Mouse (Mus musculus) intestine, embryonic 14.5 days (tissue): ENCODE measurements around the gene Spata17. TPM values are rescaled to one million over a fixed set of nuclear protein-coding genes. Genes with fewer than 3 reads are reported as not detected.

Experiments used
- ATAC-seq: fragments of 200-750 bp; cut with Nextera tagmentation; replicated peaks from 2 replicates; pipeline ENCODE4 v1.8.0; 2017; ENCODE audit warnings: low read depth, moderate number of reproducible peaks, moderate TSS enrichment, moderate library complexity; ENCODE audit not compliant: low FRiP score, low TSS enrichment
- DNase-seq: peaks from one replicate; pipeline ENCODE4 v3.0.0-alpha.2; 2018; ENCODE audit warnings: low spot score
- H3K27ac ChIP-seq: fragments of 300-500 bp; sonication (generic); 2 replicates; pipeline ENCODE4 v1.5.1; 2014; ENCODE audit warnings: low read depth, mild to moderate bottlenecking, control low read depth
- H3K27me3 ChIP-seq: fragments of 300-500 bp; sonication (generic); replicated peaks from 2 replicates; pipeline ENCODE4 v1.6.1; 2014; ENCODE audit warnings: low read length, control low read depth; ENCODE audit not compliant: control insufficient read depth, insufficient read depth
- H3K36me3 ChIP-seq: fragments of 300-500 bp; sonication (generic); 2 replicates; pipeline ENCODE4 v1.6.1; 2014; ENCODE audit warnings: low read length, control low read depth; ENCODE audit not compliant: control insufficient read depth, insufficient read depth
- H3K4me1 ChIP-seq: fragments of 300-500 bp; sonication (generic); replicated peaks from 2 replicates; pipeline ENCODE4 v1.6.1; 2014; ENCODE audit warnings: low read length, control low read depth, mixed read lengths; ENCODE audit not compliant: control insufficient read depth, insufficient read depth
- H3K4me2 ChIP-seq: fragments of 300-500 bp; sonication (generic); 2 replicates; pipeline ENCODE4 v1.6.1; 2014; ENCODE audit warnings: low read length
- H3K4me3 ChIP-seq: fragments of 300-500 bp; sonication (generic); 2 replicates; pipeline ENCODE4 v1.5.1; 2014; ENCODE audit warnings: low read depth, low read length, control low read depth, mixed read lengths
- H3K9ac ChIP-seq: fragments of 300-500 bp; sonication (generic); 2 replicates; pipeline ENCODE4 v1.6.1; 2014; ENCODE audit warnings: mild to moderate bottlenecking, low read length
- H3K9me3 ChIP-seq: fragments of 300-500 bp; sonication (generic); 2 replicates; pipeline ENCODE4 v1.6.1; 2016; ENCODE audit warnings: low read length, control low read depth; ENCODE audit not compliant: control insufficient read depth
- WGBS: fragments of 180-500 bp; shearing (Covaris S2); extraction: QIAGEN DNeasy Blood & Tissue Kit; methylation state at CpG from one replicate; pipeline ENCODE4 v1.1.7; 2014; 5-methylcytosine and 5-hydroxymethylcytosine counted together
- polyA plus RNA-seq: library from polyadenylated mRNA; unstranded; fragments of >200 nt; fragmentation: Nextera tagmentation; extraction: Ambion mirVana; gene quantifications from 2 replicates; pipeline ENCODE4 v1.2.1, GENCODE M21; 2014

Gene Spata17
- polyA plus RNA-seq, 1 experiment from 2014 or later, result 0.66 TPM

- H3K9ac ChIP-seq, result no peak overlapping the region
- DNase-seq (no peak), ATAC-seq (no peak)
- no peak overlapping the region for H3K27ac ChIP-seq
- H3K27me3 ChIP-seq, result no peaks in the 10 kb centered on the region
- no peak overlapping the region for H3K4me2 ChIP-seq
- WGBS, result 64% methylated on average over 4 of the region's 4 CpGs
- no peaks in the 10 kb centered on the region for H3K9me3 ChIP-seq
- no peaks in the 10 kb centered on the region for H3K4me1 ChIP-seq
- no peaks in the 10 kb centered on the region for H3K36me3 ChIP-seq
- H3K4me3 ChIP-seq, result no peak overlapping the region
Measured at GRCm38 (mm10) chr1:187016116-187016515, 199.1 kb downstream of the Spata17 start.

DNA sequence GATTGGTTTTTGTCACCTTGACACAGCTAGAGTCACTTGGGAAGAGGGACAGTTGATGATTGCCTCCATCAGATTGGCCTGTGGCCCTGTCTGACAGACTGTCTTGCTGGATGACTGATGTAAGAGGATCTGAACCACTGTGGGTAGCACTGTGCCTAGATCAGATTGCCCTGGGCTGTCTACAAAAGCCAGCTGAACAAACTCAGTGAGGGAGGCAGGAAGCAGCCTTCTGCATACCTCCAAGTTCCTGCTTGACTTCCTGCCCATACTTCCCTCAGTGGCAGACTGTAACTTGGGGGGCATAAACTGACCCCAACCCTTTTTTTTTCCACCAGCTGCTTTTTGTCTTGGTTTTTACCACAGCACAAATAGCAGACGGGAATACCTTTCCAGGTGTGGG lies 199.6 kb downstream of the Spata17 start:
- no peak overlapping the region for H3K4me2 ChIP-seq
- WGBS, result 64% methylated on average over 1 of the region's 1 CpGs
- no peak overlapping the region for H3K4me3 ChIP-seq
- H3K9me3 ChIP-seq, result no peaks in the 10 kb centered on the region
- no peak overlapping the region for H3K27ac ChIP-seq
- H3K4me1 ChIP-seq, result no peaks in the 10 kb centered on the region
- no peak overlapping the region for H3K9ac ChIP-seq
- no peaks in the 10 kb centered on the region for H3K27me3 ChIP-seq
- H3K36me3 ChIP-seq, result no peaks in the 10 kb centered on the region
- ATAC-seq (no peak), DNase-seq (no peak)

DNA sequence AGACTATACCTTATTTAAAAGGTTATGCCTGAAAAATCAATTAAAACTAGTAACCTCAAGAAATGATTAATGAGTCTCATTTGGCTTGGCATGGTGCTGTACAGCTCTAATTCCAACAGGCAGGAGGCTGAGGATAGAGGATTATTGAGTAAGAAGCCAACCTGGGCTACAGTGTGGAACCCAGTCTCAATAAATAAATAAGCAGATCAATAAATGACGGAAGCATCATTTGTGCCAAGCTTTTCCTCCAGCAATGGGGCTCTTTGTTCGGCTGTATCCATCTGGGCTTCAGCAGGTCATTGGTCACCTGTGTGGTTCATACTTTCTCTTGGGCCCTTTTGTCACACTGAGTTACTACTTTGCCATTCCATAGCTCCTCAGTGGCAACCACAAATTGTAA lies 201.1 kb downstream of the Spata17 start:
- Histone ChIP-seq H3K9me3 (no peaks in the 10 kb centered on the region), H3K36me3 (no peaks in the 10 kb centered on the region), H3K4me3 (no peak overlapping the region), H3K9ac (no peak overlapping the region), H3K27ac (no peak overlapping the region), H3K4me1 (no peaks in the 10 kb centered on the region), H3K27me3 (no peaks in the 10 kb centered on the region), H3K4me2 (no peak overlapping the region)
- DNase-seq, result no peak
- 89% methylated on average over 2 of the region's 2 CpGs for WGBS
- no peak for ATAC-seq

- Histone ChIP-seq H3K27ac (no peak overlapping the region), H3K9ac (no peak overlapping the region), H3K4me2 (no peak overlapping the region), H3K27me3 (no peaks in the 10 kb centered on the region), H3K36me3 (no peaks in the 10 kb centered on the region), H3K4me1 (no peaks in the 10 kb centered on the region), H3K9me3 (no peaks in the 10 kb centered on the region), H3K4me3 (no peak overlapping the region)
- 87% methylated on average over 4 of the region's 4 CpGs for WGBS
- no peak for DNase-seq
- ATAC-seq, result no peak
Measured at GRCm38 (mm10) chr1:187011601-187012000, 203.7 kb downstream of the Spata17 start.

GRCm38 (mm10) chr1:187010071-187010470 lies 205.2 kb downstream of the Spata17 start:
- no peaks in the 10 kb centered on the region for H3K9me3 ChIP-seq
- H3K9ac ChIP-seq, result no peak overlapping the region
- H3K36me3 ChIP-seq, result no peaks in the 10 kb centered on the region
- H3K27ac ChIP-seq, result no peak overlapping the region
- H3K27me3 ChIP-seq, result no peaks in the 10 kb centered on the region
- H3K4me3 ChIP-seq, result no peak overlapping the region
- H3K4me2 ChIP-seq, result no peak overlapping the region
- WGBS, result 85% methylated on average over 11 of the region's 11 CpGs
- ATAC-seq (no peak), DNase-seq (no peak)
- no peaks in the 10 kb centered on the region for H3K4me1 ChIP-seq

DNA sequence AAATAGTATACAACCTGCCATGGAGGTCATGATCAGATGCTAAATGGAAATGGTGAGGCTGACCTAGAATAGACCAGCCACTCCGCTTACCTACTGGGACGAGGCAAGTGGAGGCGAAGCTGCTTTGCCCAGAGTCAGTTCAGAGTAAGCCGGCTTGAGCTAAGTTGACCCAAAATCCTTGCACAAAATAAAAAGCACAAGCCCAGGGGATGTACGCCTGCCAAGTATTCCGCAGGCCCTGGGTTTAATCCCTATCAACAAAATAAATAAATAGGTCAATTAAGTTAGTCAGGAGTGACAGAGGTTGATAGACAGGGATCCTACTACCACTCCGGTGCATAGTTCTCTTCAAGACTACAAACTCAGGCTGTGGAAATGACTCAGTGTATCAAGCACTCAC lies 207.0 kb downstream of the Spata17 start:
- Histone ChIP-seq H3K9me3 (no peaks in the 10 kb centered on the region), H3K27me3 (no peaks in the 10 kb centered on the region), H3K4me1 (no peaks in the 10 kb centered on the region), H3K27ac (no peak overlapping the region), H3K9ac (no peak overlapping the region), H3K4me2 (no peak overlapping the region), H3K4me3 (no peak overlapping the region), H3K36me3 (no peaks in the 10 kb centered on the region)
- WGBS, result 95% methylated on average over 7 of the region's 7 CpGs
- DNase-seq (no peak), ATAC-seq (no peak)

DNA sequence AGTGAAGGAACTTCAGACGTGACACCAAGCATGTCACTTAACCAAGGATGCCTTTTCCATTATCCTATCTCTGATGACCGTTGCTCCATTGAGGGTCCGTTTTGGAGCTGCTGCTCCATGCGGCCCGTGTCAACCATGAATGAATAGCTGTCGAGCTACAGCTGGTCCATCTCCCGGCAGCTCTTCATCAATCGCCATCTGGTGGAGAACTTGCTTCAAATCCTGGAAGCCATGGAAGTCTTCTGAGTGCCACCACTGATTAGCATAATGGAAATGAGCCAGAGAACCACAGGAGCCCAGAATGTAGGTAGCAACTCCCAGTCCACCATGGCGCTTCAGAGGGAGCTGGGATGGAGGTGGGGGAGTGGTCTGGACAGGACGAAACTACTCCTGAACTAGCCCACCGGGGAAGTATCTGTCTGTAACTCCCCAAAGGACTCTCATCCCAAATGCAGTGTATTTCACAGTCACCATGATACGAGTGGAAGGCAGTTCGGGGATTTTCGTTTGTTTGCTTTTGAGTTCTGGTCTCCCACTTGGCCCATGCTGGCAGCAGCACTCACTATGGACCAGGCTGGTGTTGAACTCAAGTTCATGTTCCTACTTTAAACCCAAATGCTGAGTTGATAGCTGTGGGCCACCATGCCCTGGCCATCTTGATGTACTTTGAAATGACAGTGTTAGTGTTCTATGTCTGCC lies 208.9 kb downstream of the Spata17 start:
- Histone ChIP-seq H3K4me3 (no peak overlapping the region), H3K4me2 (no peak overlapping the region), H3K27ac (no peak overlapping the region), H3K27me3 (no peaks in the 10 kb centered on the region), H3K4me1 (no peaks in the 10 kb centered on the region), H3K9me3 (no peaks in the 10 kb centered on the region), H3K36me3 (no peaks in the 10 kb centered on the region), H3K9ac (no peak overlapping the region)
- DNase-seq (no peak), ATAC-seq (no peak)
- WGBS, result 92% methylated on average over 14 of the region's 14 CpGs

GRCm38 (mm10) chr1:187004306-187004705 lies 211.0 kb downstream of the Spata17 start:
- H3K9ac ChIP-seq, result no peak overlapping the region
- no peak for ATAC-seq
- H3K36me3 ChIP-seq, result no peaks in the 10 kb centered on the region
- no peak overlapping the region for H3K4me2 ChIP-seq
- no peak overlapping the region for H3K4me3 ChIP-seq
- H3K9me3 ChIP-seq, result no peaks in the 10 kb centered on the region
- no peak overlapping the region for H3K27ac ChIP-seq
- H3K4me1 ChIP-seq, result no peaks in the 10 kb centered on the region
- no peak for DNase-seq
- 88% methylated on average over 1 of the region's 1 CpGs for WGBS
- no peaks in the 10 kb centered on the region for H3K27me3 ChIP-seq

DNA sequence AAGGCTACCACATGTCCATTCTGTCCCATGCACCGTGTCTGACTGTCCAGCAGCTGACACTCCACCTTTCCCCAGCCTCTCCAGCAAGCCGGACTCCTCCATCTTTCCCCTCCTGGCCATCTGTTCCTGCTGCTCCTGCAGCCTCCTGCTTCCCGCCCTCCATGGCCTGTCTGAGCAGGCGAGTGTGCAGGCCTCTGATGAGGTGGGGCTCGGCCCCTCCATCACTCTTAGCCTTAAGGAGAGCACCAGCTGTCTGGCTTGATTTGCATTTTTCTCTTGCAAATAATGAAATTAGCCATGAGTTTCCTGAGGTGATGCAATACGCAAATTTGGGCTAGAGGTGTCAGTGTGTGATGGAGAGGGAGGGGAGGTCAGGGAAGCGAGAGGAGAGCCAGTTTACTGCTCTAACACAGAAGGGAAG lies 211.8 kb downstream of the Spata17 start:
- Histone ChIP-seq H3K4me3 (no peak overlapping the region), H3K9ac (no peak overlapping the region), H3K36me3 (no peaks in the 10 kb centered on the region), H3K27me3 (no peaks in the 10 kb centered on the region), H3K4me1 (no peaks in the 10 kb centered on the region), H3K27ac (no peak overlapping the region), H3K4me2 (no peak overlapping the region), H3K9me3 (no peaks in the 10 kb centered on the region)
- ATAC-seq, result no peak
- DNase-seq, result no peak
- WGBS, result 60% methylated on average over 7 of the region's 7 CpGs
